Mouse (Mus musculus) mammary gland, adult 2 months (tissue): ENCODE results near the gene Crtam. TPM values are rescaled to one million over a fixed set of nuclear protein-coding genes. Genes with fewer than 3 reads are reported as not detected.

Experiments
- polyA plus RNA-seq: library from polyadenylated mRNA; depleted of rRNA; stranded (reverse); fragments of >200 nt; gene quantifications from 2 replicates; pipeline ENCODE4 v1.2.3, GENCODE M21; 2012; ENCODE audit warnings: low replicate concordance; rRNA removed

Crtam gene
- 0.26 and 0.33 TPM in 2 replicates for polyA plus RNA-seq

GRCm38 (mm10) chr9:41004415-41004814 is at the start of gene Crtam:
Crtam (minus strand) TSS chr9:41004628.

GRCm38 (mm10) chr9:40963586-40964417 is 40.6 kb downstream of the Crtam start, which contains the start of gene Jhy:
Jhy (minus strand) TSS chr9:40964118.

Other genes with a start within 250 kb of the Crtam start
- gene Hspa8, start 203.6 kb downstream of the Crtam start, polyA plus RNA-seq: 1,433 and 2,625 TPM in 2 replicates
- not detected in 2 replicates for gene Bsx, start 130.5 kb downstream of the Crtam start, polyA plus RNA-seq
- gene Jhy, start 40.5 kb downstream of the Crtam start, polyA plus RNA-seq: 0.16 TPM in 1 of 2 replicates, not detected in the other
- gene Ubash3b, start 157.1 kb upstream of the Crtam start, polyA plus RNA-seq: 6.7 and 7.1 TPM in 2 replicates